Mouse (Mus musculus) brown adipose tissue, adult 24 weeks (tissue): ENCODE measurements around the gene Syt9. TPM values are rescaled to one million over a fixed set of nuclear protein-coding genes. Genes with fewer than 3 reads are reported as not detected.

Experiments
- H3K27ac ChIP-seq: fragments of 200-500 bp; replicated peaks from 2 replicates; pipeline ENCODE4 v1.5.1; 2012; ENCODE audit warnings: low read depth, mild to moderate bottlenecking, low read length
- H3K4me1 ChIP-seq: fragments of 200-500 bp; 2 replicates; pipeline ENCODE4 v1.6.1; 2012; ENCODE audit warnings: low read length, mixed read lengths; ENCODE audit not compliant: control insufficient read depth, insufficient read depth, insufficient read length
- H3K4me3 ChIP-seq: fragments of 200-500 bp; 2 replicates; pipeline ENCODE4 v1.5.1; 2012; ENCODE audit warnings: low read depth, mild to moderate bottlenecking, low read length, moderate library complexity; ENCODE audit not compliant: insufficient read depth
- polyA plus RNA-seq: library from polyadenylated mRNA; stranded (reverse); fragments of >200 nt; gene quantifications from 2 replicates; pipeline ENCODE4 v1.2.4, GENCODE M21; 2012; ENCODE audit not compliant: missing spikeins, insufficient read depth, insufficient read length

The Syt9 gene
- polyA plus RNA-seq, 1 experiment, result not detected

GRCm38 (mm10) chr7:107504761-107505712 is 134.5 kb downstream of the Syt9 start:
- Histone ChIP-seq H3K4me3 (no peak overlapping the region), H3K4me1 (no peaks in the 10 kb centered on the region), H3K27ac (no peak overlapping the region)

GRCm38 (mm10) chr7:107507920-107508319 is 137.4 kb downstream of the Syt9 start:
- Histone ChIP-seq H3K4me1 (no peaks in the 10 kb centered on the region), H3K4me3 (no peak overlapping the region), H3K27ac (no peak overlapping the region)

DNA sequence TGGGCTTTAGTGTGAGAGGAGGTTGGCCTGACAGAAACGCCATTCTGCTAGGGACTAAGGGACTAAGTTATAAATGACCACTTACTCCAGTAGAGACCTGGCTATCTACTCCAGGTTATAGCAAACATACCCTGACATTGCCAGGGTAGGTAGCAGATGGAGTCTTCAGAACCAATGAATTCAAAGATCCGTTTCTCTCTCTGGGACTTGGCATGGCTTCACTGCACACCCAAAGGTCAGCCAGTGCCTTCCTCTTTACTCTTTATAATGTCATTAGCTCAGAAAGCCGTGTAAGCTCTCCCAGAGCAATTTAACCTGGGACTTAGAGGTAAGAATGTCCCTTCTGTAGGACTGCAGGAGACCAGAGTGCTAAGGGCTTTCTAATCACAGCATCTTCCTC is 139.2 kb downstream of the Syt9 start:
- no peaks in the 10 kb centered on the region for H3K4me1 ChIP-seq
- H3K27ac ChIP-seq, result no peak overlapping the region
- H3K4me3 ChIP-seq, result no peak overlapping the region

GRCm38 (mm10) chr7:107516704-107517410 is 146.3 kb downstream of the Syt9 start:
- Histone ChIP-seq H3K27ac (no peak overlapping the region), H3K4me3 (no peak overlapping the region), H3K4me1 (no peaks in the 10 kb centered on the region)

GRCm38 (mm10) chr7:107519256-107520025 is 148.9 kb downstream of the Syt9 start:
- Histone ChIP-seq H3K4me3 (no peak overlapping the region), H3K27ac (no peak overlapping the region), H3K4me1 (no peaks in the 10 kb centered on the region)

DNA sequence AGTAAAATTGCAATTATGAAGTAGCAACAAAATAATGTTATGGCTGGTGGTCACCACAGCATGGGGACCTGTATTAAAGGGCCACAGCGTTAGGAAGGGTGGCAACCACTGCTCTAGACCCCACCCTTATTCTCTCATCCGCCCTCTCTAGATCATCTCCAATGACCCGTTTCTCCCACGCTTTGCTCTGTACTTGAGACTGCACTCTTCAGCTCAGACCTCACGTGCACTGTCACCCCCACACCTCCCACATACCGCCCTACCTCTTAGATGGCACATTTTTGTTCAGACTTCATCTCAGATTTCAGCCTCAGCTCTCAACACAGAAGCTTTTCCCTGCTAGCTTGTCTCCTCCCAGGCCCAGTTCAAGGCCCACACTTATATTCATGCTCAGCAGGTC is 150.9 kb downstream of the Syt9 start:
- no peaks in the 10 kb centered on the region for H3K4me1 ChIP-seq
- no peak overlapping the region for H3K27ac ChIP-seq
- no peak overlapping the region for H3K4me3 ChIP-seq

DNA sequence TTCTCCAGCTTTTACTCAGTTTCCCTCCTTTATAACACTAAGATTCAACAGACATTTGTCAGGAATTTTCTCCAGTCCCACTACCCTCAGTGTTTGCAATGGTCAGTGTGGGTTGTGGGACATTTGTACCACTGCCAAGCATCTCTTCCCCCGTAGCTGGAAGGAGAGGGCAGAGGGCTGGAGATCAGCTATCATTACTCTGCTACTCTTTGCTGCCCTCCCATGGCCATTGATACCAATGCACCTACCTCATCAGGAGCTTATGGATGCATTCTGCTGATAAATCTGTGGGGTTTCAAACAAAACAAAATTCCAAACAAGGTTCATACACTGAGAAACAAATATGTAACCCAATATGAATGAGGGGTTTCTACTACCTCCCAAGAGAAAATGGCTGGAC is 155.8 kb downstream of the Syt9 start:
- Histone ChIP-seq H3K4me1 (no peaks in the 10 kb centered on the region), H3K4me3 (no peak overlapping the region), H3K27ac (no peak overlapping the region)

DNA sequence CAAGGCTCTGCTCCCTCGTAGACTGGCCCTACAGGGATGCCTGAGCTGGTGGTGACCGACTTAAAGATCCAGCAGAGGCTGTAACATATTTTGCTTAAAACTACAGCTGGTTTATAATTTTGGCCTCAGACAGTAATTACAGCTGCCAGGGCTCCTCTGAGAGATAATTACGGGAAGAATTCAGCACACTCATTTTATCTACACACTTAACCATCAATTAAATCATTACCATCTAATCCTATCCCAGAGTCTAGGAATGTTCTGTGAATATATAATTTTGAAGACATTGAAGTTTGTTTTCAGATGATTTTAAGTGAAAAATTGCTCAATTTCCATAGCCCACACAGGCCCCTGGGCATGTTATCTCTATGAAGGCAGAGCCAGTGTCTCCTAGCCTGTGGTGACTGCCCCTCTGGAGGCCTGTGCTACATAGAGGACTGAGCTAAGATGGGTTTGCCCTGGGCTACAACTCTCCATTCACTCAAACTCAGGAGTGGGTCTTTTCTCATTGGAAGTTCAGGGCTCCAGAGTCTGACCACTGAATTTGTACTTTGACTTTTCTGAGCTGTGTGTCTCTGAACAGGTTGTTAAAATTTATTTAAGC is 157.7 kb downstream of the Syt9 start:
- Histone ChIP-seq H3K4me3 (no peak overlapping the region), H3K27ac (no peak overlapping the region), H3K4me1 (no peaks in the 10 kb centered on the region)

- H3K4me3 ChIP-seq, result no peak overlapping the region
- H3K4me1 ChIP-seq, result no peaks in the 10 kb centered on the region
- no peak overlapping the region for H3K27ac ChIP-seq
Observed at GRCm38 (mm10) chr7:107529364-107529763, 158.8 kb downstream of the Syt9 start.

DNA sequence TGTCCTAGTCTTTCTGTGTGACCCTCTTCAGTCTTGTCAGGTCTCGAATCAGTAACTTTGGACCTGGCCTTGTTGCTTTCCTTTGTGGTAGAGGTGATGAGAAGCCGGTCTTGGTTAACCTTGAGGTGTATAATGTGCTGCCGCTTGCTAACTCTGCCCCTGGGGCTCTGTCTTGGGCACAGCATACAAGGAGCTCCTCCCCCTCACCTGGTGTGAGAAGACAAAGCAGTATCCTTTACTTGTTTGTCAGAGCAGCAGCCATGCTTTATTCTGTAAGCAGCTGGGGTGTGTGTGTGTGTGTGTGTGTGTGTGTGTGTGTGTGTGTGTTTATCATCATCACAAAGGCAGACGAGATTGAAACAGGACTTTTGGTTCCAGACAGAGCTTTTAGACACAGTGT is 164.8 kb downstream of the Syt9 start:
- no peak overlapping the region for H3K4me3 ChIP-seq
- no peak overlapping the region for H3K27ac ChIP-seq
- no peaks in the 10 kb centered on the region for H3K4me1 ChIP-seq

- H3K4me3 ChIP-seq, result no peak overlapping the region
- no peak overlapping the region for H3K27ac ChIP-seq
- H3K4me1 ChIP-seq, result no peaks in the 10 kb centered on the region
Observed at GRCm38 (mm10) chr7:107536516-107536915, 166.0 kb downstream of the Syt9 start.

GRCm38 (mm10) chr7:107540034-107540433 is 169.5 kb downstream of the Syt9 start:
- H3K4me1 ChIP-seq, result no peaks in the 10 kb centered on the region
- no peak overlapping the region for H3K4me3 ChIP-seq
- H3K27ac ChIP-seq, result no peak overlapping the region

DNA sequence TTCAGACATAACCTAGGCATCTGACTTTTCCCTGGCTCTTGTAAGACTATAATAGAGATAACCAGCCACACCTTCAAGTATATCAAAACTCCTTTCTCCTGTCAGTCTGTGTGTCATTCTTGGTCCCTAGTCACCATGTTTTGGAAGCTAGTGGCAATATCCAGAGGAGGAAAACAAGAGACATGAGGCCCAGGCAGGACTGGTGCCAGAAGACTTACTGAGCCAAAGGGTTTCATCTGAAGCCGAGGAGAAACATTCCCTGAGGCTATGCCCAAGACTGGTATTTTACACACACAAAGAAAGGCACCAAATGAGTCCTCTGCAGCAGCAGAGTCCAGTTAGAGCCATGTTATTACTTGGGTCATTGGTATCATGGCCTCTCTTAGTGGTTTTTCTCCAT is 174.5 kb downstream of the Syt9 start:
- no peak overlapping the region for H3K27ac ChIP-seq
- no peaks in the 10 kb centered on the region for H3K4me1 ChIP-seq
- H3K4me3 ChIP-seq, result no peak overlapping the region

DNA sequence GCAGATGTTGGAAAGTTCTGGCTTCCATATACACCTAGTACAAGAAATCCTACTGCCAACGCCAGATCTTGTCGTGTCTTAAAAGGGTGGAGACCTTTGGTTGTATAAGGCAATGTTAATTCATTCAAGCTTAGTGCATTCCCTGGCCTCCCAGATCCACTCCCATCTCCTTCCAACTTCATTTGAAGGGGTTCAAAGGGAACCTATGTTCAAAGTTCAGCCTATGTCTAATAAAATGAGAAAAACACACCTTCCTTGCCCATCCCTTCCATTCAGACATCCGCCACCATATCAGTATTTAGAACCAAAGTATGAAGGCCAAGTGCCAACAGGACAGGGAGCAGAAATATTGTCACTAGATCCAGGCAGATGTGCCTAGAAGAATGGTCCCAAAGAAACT is 177.3 kb downstream of the Syt9 start:
- Histone ChIP-seq H3K27ac (no peak overlapping the region), H3K4me1 (no peaks in the 10 kb centered on the region), H3K4me3 (no peak overlapping the region)

DNA sequence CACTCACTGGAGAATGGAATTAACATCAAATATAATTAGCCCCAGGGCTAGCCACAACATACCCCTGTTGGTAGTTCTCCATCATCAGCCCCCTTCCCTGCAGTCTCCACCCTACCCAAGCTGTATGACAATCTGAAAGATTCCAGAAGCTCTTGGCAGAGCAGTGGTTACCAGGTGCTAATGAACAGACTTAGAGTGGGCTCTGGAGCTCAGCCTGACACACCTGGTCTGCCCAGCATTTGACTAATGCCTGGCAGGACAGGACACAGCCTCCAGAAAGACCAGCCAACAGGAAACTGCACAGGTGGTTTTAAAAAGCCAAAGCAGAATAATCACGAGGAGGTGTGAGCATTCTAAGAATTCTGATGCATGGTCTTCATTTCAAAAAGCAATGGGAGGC is 182.9 kb downstream of the Syt9 start:
- H3K27ac ChIP-seq, result no peak overlapping the region
- H3K4me3 ChIP-seq, result no peak overlapping the region
- H3K4me1 ChIP-seq, result no peaks in the 10 kb centered on the region
